Comparison of ENCODE assay signal across 14 mouse cellular contexts in the genomic region with DNA sequence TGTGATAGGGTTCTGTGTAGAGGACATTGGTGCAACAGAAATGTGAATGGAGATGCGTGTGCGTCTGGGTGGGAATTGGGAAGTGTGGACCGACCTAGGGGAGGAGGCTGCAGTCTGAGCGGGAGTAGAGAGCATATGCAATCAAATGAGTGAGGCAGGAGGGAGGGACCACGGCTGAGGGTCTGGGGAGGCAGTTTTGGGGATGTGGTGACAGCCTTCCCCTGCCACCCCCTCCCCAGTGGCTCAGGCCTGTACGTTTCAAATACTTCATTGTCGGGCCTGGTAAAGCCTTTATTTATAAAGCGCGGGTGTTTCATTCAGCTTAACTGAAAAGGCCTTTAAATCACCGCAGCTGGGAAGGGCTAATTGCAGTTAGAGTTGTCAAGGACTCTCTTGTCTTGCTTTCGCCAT. TPM values are rescaled to one million over a fixed set of nuclear protein-coding genes. Genes with fewer than 3 reads are reported as not detected.
DNase-seq lines count a peak whose midpoint lies in the region; ATAC-seq and TF ChIP-seq lines count a peak whose summit lies in the region.
"Had no signal": no experiment of that assay in that cellular context is flagged by ENCODE, and none has a peak within 500 bp of the region (broad histone marks: within the 10 kb centered on the region; RNA-seq: fewer than 3 reads in every experiment).

No protein-coding gene starts in this region.

- no peak overlapping the region for H3K4me2 ChIP-seq in forebrain, embryonic 16.5 days (ENCODE audit: low read length)
- H3K4me2 ChIP-seq in limb, embryonic 13.5 days (replicated peaks): no peak overlapping the region
- no peak overlapping the region for H3K4me2 ChIP-seq in neural tube, embryonic 14.5 days (ENCODE audit: low read depth, low read length)

- no peak overlapping the region for H3K4me3 ChIP-seq in forebrain, embryonic 16.5 days (replicated peaks; ENCODE audit: low read length)
- H3K4me3 ChIP-seq in limb, embryonic 13.5 days: no peak overlapping the region
- no peak overlapping the region for H3K4me3 ChIP-seq in neural tube, embryonic 14.5 days (ENCODE audit: low read depth, low read length)
- H3K4me3 ChIP-seq in lung, adult 2 months (replicated peaks; ENCODE audit: extremely low read depth, low read depth, low read length): no peak overlapping the region
- no peak overlapping the region for H3K4me3 ChIP-seq in thymus, adult 2 months (ENCODE audit: control insufficient read depth, insufficient read depth, low read length)
- H3K4me3 ChIP-seq: erythroblast, embryonic 14.5 days; myocyte had no signal

- peak; percentile 91 for ATAC-seq in forebrain, embryonic 16.5 days
- ATAC-seq in limb, embryonic 13.5 days (ENCODE audit: low FRiP score, low read depth): 0 out of 2 replicates have a peak, but pooled peaks have one; percentile 11
- peak; percentile 68; the same call in 1 of the 2 replicates for ATAC-seq in neural tube, embryonic 14.5 days (ENCODE audit: low read depth)

- 3% methylated on average over 11 of the region's 11 CpGs for WGBS in forebrain, embryonic 16.5 days
- WGBS in limb, embryonic 13.5 days: 6% methylated on average over 11 of the region's 11 CpGs
- WGBS in neural tube, embryonic 14.5 days: 2% methylated on average over 11 of the region's 11 CpGs
- 17% methylated on average over 11 of the region's 11 CpGs for WGBS in lung, adult 2 months
- 22% methylated on average over 11 of the region's 11 CpGs for WGBS in thymus, adult 2 months

- H3K4me1 ChIP-seq in forebrain, embryonic 16.5 days (replicated peaks; ENCODE audit: control insufficient read depth, insufficient read depth, low read length): peaks cover 37% of the 10 kb centered on the region
- H3K4me1 ChIP-seq in limb, embryonic 13.5 days: peaks cover 19% of the 10 kb centered on the region
- H3K4me1 ChIP-seq in neural tube, embryonic 14.5 days (ENCODE audit: control insufficient read depth, insufficient read depth, low read length): peaks cover 14% of the 10 kb centered on the region
- H3K4me1 ChIP-seq in lung, adult 2 months (ENCODE audit: control insufficient read depth, insufficient read depth, low read length): no peaks in the 10 kb centered on the region
- no peaks in the 10 kb centered on the region for H3K4me1 ChIP-seq in thymus, adult 2 months (replicated peaks; ENCODE audit: control insufficient read depth, insufficient read depth, low read length)

- peaks cover 2% of the 10 kb centered on the region; the same call in 1 of the 2 replicates for H3K27me3 ChIP-seq in forebrain, embryonic 16.5 days (replicated peaks; ENCODE audit: control insufficient read depth, insufficient read depth, low read length)
- peaks cover 95% of the 10 kb centered on the region for H3K27me3 ChIP-seq in limb, embryonic 13.5 days
- H3K27me3 ChIP-seq in neural tube, embryonic 14.5 days (ENCODE audit: control insufficient read depth, insufficient read depth, low read length): peaks cover 8% of the 10 kb centered on the region
- no peaks in the 10 kb centered on the region; the same call in 1 of the 2 replicates for H3K27me3 ChIP-seq in thymus, adult 2 months (ENCODE audit: control insufficient read depth, insufficient read depth, low read length)

- TF ChIP-seq POLR2A in lung, adult 2 months (IDR thresholded peaks at IDR 0.05; ENCODE audit: borderline replicate concordance, extremely low read depth, low read depth, low read length): no peak
- TF ChIP-seq POLR2A in thymus, adult 2 months (IDR thresholded peaks at IDR 0.05; ENCODE audit: control insufficient read depth, extremely low read depth, insufficient read depth, low read length, poor library complexity): no peak

- H3K9me3 ChIP-seq in forebrain, embryonic 16.5 days (ENCODE audit: control insufficient read depth, low read length): no peaks in the 10 kb centered on the region
- H3K9me3 ChIP-seq in limb, embryonic 13.5 days: no peaks in the 10 kb centered on the region
- no peaks in the 10 kb centered on the region for H3K9me3 ChIP-seq in neural tube, embryonic 14.5 days (ENCODE audit: control insufficient read depth, low read length)

- H3K36me3 ChIP-seq in forebrain, embryonic 16.5 days (ENCODE audit: control insufficient read depth, insufficient read depth): no peaks in the 10 kb centered on the region
- H3K36me3 ChIP-seq in limb, embryonic 13.5 days: no peaks in the 10 kb centered on the region
- H3K36me3 ChIP-seq in neural tube, embryonic 14.5 days (ENCODE audit: control insufficient read depth, insufficient read depth, low read length): no peaks in the 10 kb centered on the region
- H3K36me3 ChIP-seq in thymus, adult 2 months (ENCODE audit: control insufficient read depth, insufficient read depth, low read length): no peaks in the 10 kb centered on the region

- no peak for TF ChIP-seq CTCF in lung, adult 2 months (IDR thresholded peaks at IDR 0.05; ENCODE audit: insufficient read depth, low read length)
- no peak for TF ChIP-seq CTCF in thymus, adult 2 months (IDR thresholded peaks at IDR 0.05; ENCODE audit: borderline replicate concordance, control insufficient read depth, extremely low read depth, insufficient read depth, low read length, poor library complexity)

- peak; percentile 75 for DNase-seq in embryo, embryonic 10.5 days (ENCODE audit: low spot score)
- no peak for DNase-seq in spleen, postnatal 10 days (ENCODE audit: low spot score in 2 of 2)
- DNase-seq in Muller cell, postnatal 12 days (ENCODE audit: inconsistent ontology term): no peak
- no peak for DNase-seq in lung, adult 2 months
- DNase-seq in thymus, adult 2 months: no peak
- DNase-seq: kidney, postnatal 10 days; right cerebral cortex, postnatal 4 days; thymus, postnatal 14 days had no signal

- H3K9ac ChIP-seq in forebrain, embryonic 16.5 days (replicated peaks; ENCODE audit: low read depth, low read length): no peak overlapping the region
- no peak overlapping the region for H3K9ac ChIP-seq in limb, embryonic 13.5 days
- no peak overlapping the region; the same call in 1 of the 2 replicates for H3K9ac ChIP-seq in neural tube, embryonic 14.5 days (replicated peaks; ENCODE audit: low read depth, low read length)

- H3K27ac ChIP-seq in forebrain, embryonic 16.5 days (ENCODE audit: low read length): peak overlapping the region; percentile 58
- H3K27ac ChIP-seq in limb, embryonic 13.5 days: no peak overlapping the region
- no peak overlapping the region for H3K27ac ChIP-seq in neural tube, embryonic 14.5 days (ENCODE audit: low read depth, low read length)
- H3K27ac ChIP-seq in thymus, adult 2 months (ENCODE audit: control insufficient read depth, insufficient read depth, low read length): no peak overlapping the region

RNA-seq across cellular contexts. Expression of gene Grik3, which starts 44.5 kb away (rescaled TPM):
- 7.5 and 8.0 TPM in 2 replicates for polyA plus RNA-seq in forebrain, embryonic 16.5 days (2015; fragmentation: Nextera tagmentation; extraction: Ambion mirVana)
- 0.15 and 0.25 TPM in 2 replicates for polyA plus RNA-seq in limb, embryonic 13.5 days (2015; fragmentation: Nextera tagmentation; extraction: Ambion mirVana)
- polyA plus RNA-seq in neural tube, embryonic 14.5 days (2014; fragmentation: Nextera tagmentation; extraction: Ambion mirVana): 6.1 and 8.0 TPM in 2 replicates
- polyA plus RNA-seq in lung, adult 2 months (2012; rRNA removed): 0.12 and 0.77 TPM in 2 replicates
- polyA plus RNA-seq in thymus, adult 2 months (2012; rRNA removed): 0.13 and 0.18 TPM in 2 replicates
- polyA plus RNA-seq: erythroblast, embryonic 14.5 days; lung, embryonic 16.5 days; myocyte had no signal

Comparison
In these comparisons a context has a peak if more than half of its experiments do, and no peak if none do; other contexts are left out.
1. ATAC-seq: peak in every context shown above with its lines; median percentile 91 in forebrain, embryonic 16.5 days; 68 in neural tube, embryonic 14.5 days; 11 in limb, embryonic 13.5 days.